Mouse (Mus musculus) erythroblast, embryonic 14.5 days (primary cell): ENCODE results near the gene Zfp629.

Experiments
- GATA1 ChIP-seq: IDR thresholded peaks from 2 replicates; pipeline ENCODE4 v1.6.1; 2012; ENCODE audit warnings: low read length, inconsistent platforms, mixed read lengths
- TAL1 ChIP-seq: IDR thresholded peaks from 3 replicates; pipeline ENCODE4 v1.6.1; 2012; ENCODE audit warnings: low read length, inconsistent platforms, mixed read lengths

DNA sequence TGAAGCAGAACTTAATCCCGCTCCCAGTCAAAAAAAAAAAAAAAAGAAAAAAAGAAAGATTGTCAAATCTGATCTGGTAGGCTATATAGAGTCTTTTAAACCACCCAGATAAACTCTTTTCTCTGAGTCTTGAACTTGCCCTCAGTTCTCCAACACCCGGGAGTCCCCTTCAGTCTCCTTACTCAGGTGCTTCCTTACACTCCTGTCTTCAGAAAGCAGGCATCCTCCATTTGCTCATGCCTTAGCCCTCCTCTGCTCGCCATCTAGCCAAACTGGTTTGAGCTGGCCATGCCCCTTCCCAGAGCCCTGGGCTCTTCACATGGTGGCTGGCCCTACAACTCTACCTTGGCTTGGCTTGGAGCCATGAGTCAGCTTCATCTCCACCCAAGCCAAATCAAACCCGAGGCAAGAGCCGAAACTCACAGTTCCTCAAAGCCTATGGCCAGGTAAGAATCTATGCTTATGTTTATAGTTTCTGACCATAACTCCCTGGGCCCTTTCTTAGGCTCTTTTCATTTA, 54.2 kb downstream of the Zfp629 start, which contains the start of gene Tmem265:
- TF ChIP-seq GATA1: no peak
- TF ChIP-seq TAL1: no peak
